Mouse (Mus musculus) C2C12 (cell line): ENCODE measurements at regions not wholly inside any gene's neighbourhood (a gene's known extent, or its start where the extent isn't known, plus 50 kb on each side); places are given as distances from the start of the nearest gene placed in this dataset.

ENCODE experiments used
- H3K27me3 ChIP-seq: one replicate; pipeline ENCODE4 v1.6.1; 2011; ENCODE audit not compliant: control insufficient read depth, insufficient read depth, insufficient read length
- H3K36me3 ChIP-seq: one replicate; pipeline ENCODE4 v1.6.1; 2011; ENCODE audit not compliant: control insufficient read depth, insufficient read depth
- H3K4me3 ChIP-seq: one replicate; pipeline ENCODE4 v1.5.1; 2011; ENCODE audit warnings: mild to moderate bottlenecking, control low read depth; ENCODE audit not compliant: poor library complexity, insufficient read depth, severe bottlenecking
- H3K79me2 ChIP-seq: one replicate; pipeline ENCODE4 v1.6.1; 2011; ENCODE audit not compliant: control insufficient read depth, insufficient read depth
- H3K79me3 ChIP-seq: one replicate; pipeline ENCODE4 v1.6.1; 2011; ENCODE audit warnings: low read depth, control low read depth
- H3ac ChIP-seq: one replicate; pipeline ENCODE3; 2011; ENCODE audit warnings: low read depth; ENCODE audit not compliant: control insufficient read depth, insufficient read length
- CEBPB ChIP-seq: IDR thresholded peaks from one replicate; pipeline ENCODE4 v1.6.1; 2011; ENCODE audit warnings: low read depth, mild to moderate bottlenecking, control low read depth, moderate library complexity
- CTCF ChIP-seq: IDR thresholded peaks from one replicate; pipeline ENCODE4 v1.5.1; 2011; ENCODE audit not compliant: control insufficient read depth, insufficient read depth, insufficient read length
- FOSL1 ChIP-seq: IDR thresholded peaks from one replicate; pipeline ENCODE4 v1.8.0; 2011; ENCODE audit warnings: mild to moderate bottlenecking, low read length; ENCODE audit not compliant: poor library complexity, insufficient read depth, severe bottlenecking
- MAX ChIP-seq: IDR thresholded peaks from one replicate; pipeline ENCODE4 v1.6.1; 2011; ENCODE audit warnings: mild to moderate bottlenecking, control low read depth
- MYOD1 ChIP-seq: IDR thresholded peaks from one replicate; pipeline ENCODE4 v1.6.1; 2011; ENCODE audit warnings: low read depth; ENCODE audit not compliant: control insufficient read depth, insufficient read length
- MYOG ChIP-seq: IDR thresholded peaks from one replicate; pipeline ENCODE4 v1.6.1; 2011; ENCODE audit not compliant: control insufficient read depth, insufficient read length; ENCODE audit errors: extremely low read depth
- USF1 ChIP-seq: IDR thresholded peaks from one replicate; pipeline ENCODE4 v1.6.1; 2011; ENCODE audit warnings: low read depth, mild to moderate bottlenecking, control low read depth, moderate library complexity

- no peaks in the 10 kb centered on the region for H3K27me3 ChIP-seq
- H3K79me3 ChIP-seq: no peaks in the 10 kb centered on the region
- H3K36me3 ChIP-seq: no peaks in the 10 kb centered on the region
- TF ChIP-seq MYOD1 (no peak), USF1 (no peak), MYOG (no peak), CTCF (no peak), FOSL1 (no peak), CEBPB (no peak), MAX (no peak)
- no peak overlapping the region for H3K4me3 ChIP-seq
- H3ac ChIP-seq: no peak overlapping the region
- H3K79me2 ChIP-seq: no peaks in the 10 kb centered on the region
Measured at GRCm38 (mm10) chr8:32958331-32958730, 470.2 kb upstream of the 5930422O12Rik start.

- H3K36me3 ChIP-seq: no peaks in the 10 kb centered on the region
- H3K79me3 ChIP-seq: no peaks in the 10 kb centered on the region
- no peaks in the 10 kb centered on the region for H3K27me3 ChIP-seq
- no peak overlapping the region for H3ac ChIP-seq
- TF ChIP-seq FOSL1 (no peak), CTCF (no peak), MYOG (no peak), MAX (no peak), MYOD1 (no peak), CEBPB (no peak), USF1 (no peak)
- no peaks in the 10 kb centered on the region for H3K79me2 ChIP-seq
- no peak overlapping the region for H3K4me3 ChIP-seq
Measured at GRCm38 (mm10) chr8:32958855-32959254, 469.7 kb upstream of the 5930422O12Rik start.

GRCm38 (mm10) chr8:32959326-32960064, 469.0 kb upstream of the 5930422O12Rik start:
- TF ChIP-seq MAX: no peak
- no peak for TF ChIP-seq MYOG
- no peak for TF ChIP-seq MYOD1
- TF ChIP-seq CTCF: no peak
- no peak for TF ChIP-seq USF1
- H3K79me2 ChIP-seq: no peaks in the 10 kb centered on the region
- no peak overlapping the region for H3K4me3 ChIP-seq

GRCm38 (mm10) chr8:32990216-32990615, 438.3 kb upstream of the 5930422O12Rik start:
- TF ChIP-seq MYOD1 (no peak), USF1 (no peak), CTCF (no peak), FOSL1 (no peak), MYOG (no peak), MAX (no peak), CEBPB (no peak)
- H3K36me3 ChIP-seq: no peaks in the 10 kb centered on the region
- no peaks in the 10 kb centered on the region for H3K27me3 ChIP-seq
- no peak overlapping the region for H3ac ChIP-seq
- no peak overlapping the region for H3K4me3 ChIP-seq
- no peaks in the 10 kb centered on the region for H3K79me2 ChIP-seq
- H3K79me3 ChIP-seq: no peaks in the 10 kb centered on the region

More at GRCm38 (mm10) chr8:32959326-32960064, 469.0 kb upstream of the 5930422O12Rik start:
- no peaks in the 10 kb centered on the region for H3K36me3 ChIP-seq
- no peaks in the 10 kb centered on the region for H3K27me3 ChIP-seq
- H3K79me3 ChIP-seq: no peaks in the 10 kb centered on the region
- no peak overlapping the region for H3ac ChIP-seq

- Histone ChIP-seq H3K27me3 (no peaks in the 10 kb centered on the region), H3K79me3 (no peaks in the 10 kb centered on the region), H3K36me3 (no peaks in the 10 kb centered on the region), H3K79me2 (no peaks in the 10 kb centered on the region), H3K4me3 (no peak overlapping the region), H3ac (no peak overlapping the region)
- no peak for TF ChIP-seq MYOG
- TF ChIP-seq CTCF: no peak
- TF ChIP-seq CEBPB: no peak
- no peak for TF ChIP-seq MYOD1
- no peak for TF ChIP-seq FOSL1
- TF ChIP-seq USF1: no peak
- TF ChIP-seq MAX: no peak
Measured at GRCm38 (mm10) chr8:33003967-33004564, 424.4 kb upstream of the 5930422O12Rik start.

GRCm38 (mm10) chr8:33004570-33004969, 423.9 kb upstream of the 5930422O12Rik start:
- H3K36me3 ChIP-seq: no peaks in the 10 kb centered on the region
- no peaks in the 10 kb centered on the region for H3K27me3 ChIP-seq
- H3ac ChIP-seq: no peak overlapping the region
- no peak for TF ChIP-seq CEBPB
- no peak for TF ChIP-seq FOSL1
- no peak for TF ChIP-seq MYOG
- TF ChIP-seq CTCF: no peak
- no peak for TF ChIP-seq USF1
- TF ChIP-seq MAX: no peak
- no peak for TF ChIP-seq MYOD1
- H3K79me2 ChIP-seq: no peaks in the 10 kb centered on the region
- H3K79me3 ChIP-seq: no peaks in the 10 kb centered on the region
- no peak overlapping the region for H3K4me3 ChIP-seq
